Mouse (Mus musculus): ENCODE measurements at regions not wholly inside any gene's neighbourhood (a gene's known extent, or its start where the extent isn't known, plus 50 kb on each side); places are given as distances from the start of the nearest gene placed in this dataset.

GRCm38 (mm10) chr3:35269977-35270880 is 483.7 kb upstream of the Atp11b start:
- CTCF ChIA-PET, result no interaction called here
- POLR2A ChIA-PET, result no interaction called here

- ChIA-PET CTCF (no interaction called here), POLR2A (interaction anchor here in 1 of 4 experiments (0.6 kb wide), 1 partner anchor 159 kb away, joined by 4 read pairs; no protein-coding TSS in a partner anchor)
Measured at GRCm38 (mm10) chr3:35273546-35273945, 480.4 kb upstream of the Atp11b start.

GRCm38 (mm10) chr3:35280981-35281380 is 472.9 kb upstream of the Atp11b start:
- ChIA-PET POLR2A (no interaction called here), CTCF (no interaction called here)

GRCm38 (mm10) chr3:35282106-35282505 is 471.8 kb upstream of the Atp11b start:
- CTCF ChIA-PET, result interaction anchor here in 1 of 4 experiments (0.6 kb wide), 1 partner anchor 826 kb away, joined by 3 read pairs; no protein-coding TSS in a partner anchor
- POLR2A ChIA-PET, result no interaction called here

GRCm38 (mm10) chr3:35294771-35295170 is 459.1 kb upstream of the Atp11b start:
- POLR2A ChIA-PET, result no interaction called here
- CTCF ChIA-PET, result no interaction called here

GRCm38 (mm10) chr3:35295746-35296145 is 458.2 kb upstream of the Atp11b start:
- POLR2A ChIA-PET, result interaction anchor here in 1 of 4 experiments (0.5 kb wide), 1 partner anchor 19 kb away, joined by 3 read pairs; no protein-coding TSS in a partner anchor
- CTCF ChIA-PET, result no interaction called here

- ChIA-PET POLR2A (no interaction called here), CTCF (no interaction called here)
Measured at GRCm38 (mm10) chr3:35299036-35299435, 454.9 kb upstream of the Atp11b start.

GRCm38 (mm10) chr3:35306013-35306412 is 447.9 kb upstream of the Atp11b start:
- ChIA-PET POLR2A (no interaction called here), CTCF (interaction anchor here in 1 of 4 experiments (0.7 kb wide), 1 partner anchor 18 kb away, joined by 4 read pairs; no protein-coding TSS in a partner anchor)

GRCm38 (mm10) chr3:35314177-35314576 is 439.7 kb upstream of the Atp11b start:
- ChIA-PET POLR2A (interaction anchor here in 2 of 4 experiments (0.5 kb wide), 3 partner anchors 662 to 1513 kb away, joined by 3 to 4 read pairs (median 3); no protein-coding TSS in a partner anchor), CTCF (no interaction called here)

- ChIA-PET POLR2A (interaction anchor here in 1 of 4 experiments (0.6 kb wide), 1 partner anchor 19 kb away, joined by 3 read pairs; no protein-coding TSS in a partner anchor), CTCF (interaction anchor here in 2 of 4 experiments (1.2 to 1.4 kb wide), 1 partner anchor 9 kb away, joined by 3 to 6 read pairs; no protein-coding TSS in a partner anchor)
Measured at GRCm38 (mm10) chr3:35315162-35315561, 438.7 kb upstream of the Atp11b start.

- ChIA-PET POLR2A (no interaction called here), CTCF (no interaction called here)
Measured at GRCm38 (mm10) chr3:35318348-35318747, 435.6 kb upstream of the Atp11b start.

- ChIA-PET POLR2A (no interaction called here), CTCF (no interaction called here)
Measured at GRCm38 (mm10) chr3:35320844-35321393, 433.0 kb upstream of the Atp11b start.

- ChIA-PET CTCF (no interaction called here), POLR2A (interaction anchor here in 1 of 4 experiments (0.7 kb wide), 1 partner anchor 718 kb away, joined by 4 read pairs; no protein-coding TSS in a partner anchor)
Measured at GRCm38 (mm10) chr3:35321991-35322390, 431.9 kb upstream of the Atp11b start.

GRCm38 (mm10) chr3:35322899-35323298 is 431.0 kb upstream of the Atp11b start:
- CTCF ChIA-PET, result no interaction called here
- POLR2A ChIA-PET, result interaction anchor here in 2 of 4 experiments (0.8 to 1.0 kb wide), 2 partner anchors 10 to 682 kb away, joined by 3 to 4 read pairs; no protein-coding TSS in a partner anchor

- POLR2A ChIA-PET, result interaction anchor here in 3 of 4 experiments (0.8 to 1.4 kb wide), 4 partner anchors 9 to 683 kb away, joined by 3 to 7 read pairs (median 4); no protein-coding TSS in a partner anchor
- CTCF ChIA-PET, result interaction anchor here (0.5 to 1.5 kb wide), 36 partner anchors 8 to 1206 kb away, joined by 3 to 7 read pairs (median 4); no protein-coding TSS in a partner anchor
Measured at GRCm38 (mm10) chr3:35323450-35324077, 430.3 kb upstream of the Atp11b start.

- ChIA-PET CTCF (interaction anchor here (0.5 to 1.5 kb wide), 33 partner anchors 8 to 1174 kb away, joined by 3 to 7 read pairs (median 4); no protein-coding TSS in a partner anchor), POLR2A (interaction anchor here in 2 of 4 experiments (1.0 to 1.4 kb wide), 3 partner anchors 9 to 683 kb away, joined by 3 to 7 read pairs (median 5); no protein-coding TSS in a partner anchor)
Measured at GRCm38 (mm10) chr3:35324186-35324585, 429.7 kb upstream of the Atp11b start.

- POLR2A ChIA-PET, result interaction anchor here (0.6 to 1.8 kb wide), 7 partner anchors 9 to 279 kb away, joined by 3 to 7 read pairs (median 4); no protein-coding TSS in a partner anchor
- CTCF ChIA-PET, result interaction anchor here in 2 of 4 experiments (0.5 to 1.4 kb wide), 4 partner anchors 9 to 732 kb away, joined by 3 to 7 read pairs (median 6); no protein-coding TSS in a partner anchor
Measured at GRCm38 (mm10) chr3:35332534-35333272, 421.2 kb upstream of the Atp11b start.

- CTCF ChIA-PET, result interaction anchor here in 2 of 4 experiments (0.6 to 0.7 kb wide), 3 partner anchors 149 to 948 kb away, joined by 4 to 11 read pairs (median 4); no protein-coding TSS in a partner anchor
- POLR2A ChIA-PET, result interaction anchor here in 1 of 4 experiments (0.6 to 0.7 kb wide), 2 partner anchors 21 to 765 kb away, joined by 3 to 4 read pairs; no protein-coding TSS in a partner anchor
Measured at GRCm38 (mm10) chr3:35334017-35334416, 419.9 kb upstream of the Atp11b start.

Data from embryonic stem cell, embryonic (primary cell).